Mouse (Mus musculus) cerebellum, adult 9-11 months (tissue): ENCODE measurements around the gene 1700001C19Rik.
A peak's percentile ranks its signal among the peaks of the same experiment; 100 is the strongest.
"Not testable (repeated sequence)": the region's sequence is repeated elsewhere in the genome, so short reads cannot be mapped to it uniquely, and the experiment has no call there.

Experiments
- DNase-seq: peaks from one replicate; pipeline ENCODE4 v3.0.0; 2022

The 1700001C19Rik gene

GRCm38 (mm10) chr17:47427316-47427715, 9.9 kb downstream of the 1700001C19Rik start:
- no peak for DNase-seq

GRCm38 (mm10) chr17:47424186-47424585, 13.0 kb downstream of the 1700001C19Rik start:
- DNase-seq: no peak

DNA sequence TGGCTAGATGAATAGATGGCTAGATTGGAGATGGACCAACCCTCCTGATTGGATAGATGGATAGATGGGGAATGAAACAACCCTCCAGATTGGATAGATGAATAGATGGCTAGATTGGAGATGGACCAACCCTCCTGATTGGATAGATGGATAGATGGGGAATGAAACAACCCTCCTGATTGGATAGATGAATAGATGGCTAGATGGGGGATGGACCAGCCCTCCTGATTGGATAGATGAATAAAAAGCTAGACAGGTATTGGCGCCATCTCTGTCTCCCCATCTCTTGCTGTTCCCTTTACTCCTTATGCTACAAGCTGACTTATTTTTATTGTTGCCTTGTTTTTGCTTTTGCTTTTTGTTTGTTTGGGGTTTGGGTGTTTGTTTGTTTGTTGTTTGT, 14.6 kb downstream of the 1700001C19Rik start:
- DNase-seq: not testable (repeated sequence)

GRCm38 (mm10) chr17:47421566-47421965, 15.6 kb downstream of the 1700001C19Rik start:
- DNase-seq: no peak

GRCm38 (mm10) chr17:47420195-47420594, 17.0 kb downstream of the 1700001C19Rik start:
- no peak for DNase-seq

GRCm38 (mm10) chr17:47409897-47410861, 27.0 kb downstream of the 1700001C19Rik start:
- DNase-seq: peak; percentile 37

GRCm38 (mm10) chr17:47408558-47408898, 28.6 kb downstream of the 1700001C19Rik start:
- peak; percentile 33 for DNase-seq

GRCm38 (mm10) chr17:47407717-47408557, 29.2 kb downstream of the 1700001C19Rik start:
- DNase-seq: no peak

GRCm38 (mm10) chr17:47400451-47400850, 36.7 kb downstream of the 1700001C19Rik start, which contains the start of gene Guca1a:
TSS of gene Guca1a (minus strand) at chr17:47400584.
- no peak for DNase-seq

GRCm38 (mm10) chr17:47399091-47399490, 38.1 kb downstream of the 1700001C19Rik start:
- no peak for DNase-seq

DNA sequence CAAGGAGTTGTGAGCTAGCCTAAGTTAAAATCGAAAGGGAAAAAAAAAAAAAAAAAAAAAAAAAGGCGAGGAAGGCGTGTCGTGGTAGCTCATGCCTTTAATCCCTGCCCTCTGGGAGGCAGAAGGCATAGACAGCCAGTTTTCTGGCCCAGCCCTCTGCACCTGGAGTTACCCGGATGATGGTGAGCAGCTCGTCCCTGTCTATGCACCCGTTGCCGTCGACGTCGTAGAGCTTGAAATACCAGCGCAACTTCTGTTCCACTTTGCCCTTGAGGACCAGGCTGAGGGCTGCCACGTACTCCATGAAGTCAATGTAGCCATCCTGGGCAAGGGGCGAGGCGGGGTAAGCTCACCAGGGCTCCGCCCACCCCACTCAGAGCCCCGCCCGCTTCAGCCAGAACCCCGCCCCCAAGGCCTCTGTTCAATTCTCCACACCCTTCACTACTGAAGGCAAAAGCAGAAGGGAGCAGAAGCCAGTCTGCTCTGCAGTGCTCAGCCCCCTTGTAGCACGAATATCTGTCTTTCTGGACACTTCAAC, 41.7 kb downstream of the 1700001C19Rik start:
- no peak for DNase-seq

DNA sequence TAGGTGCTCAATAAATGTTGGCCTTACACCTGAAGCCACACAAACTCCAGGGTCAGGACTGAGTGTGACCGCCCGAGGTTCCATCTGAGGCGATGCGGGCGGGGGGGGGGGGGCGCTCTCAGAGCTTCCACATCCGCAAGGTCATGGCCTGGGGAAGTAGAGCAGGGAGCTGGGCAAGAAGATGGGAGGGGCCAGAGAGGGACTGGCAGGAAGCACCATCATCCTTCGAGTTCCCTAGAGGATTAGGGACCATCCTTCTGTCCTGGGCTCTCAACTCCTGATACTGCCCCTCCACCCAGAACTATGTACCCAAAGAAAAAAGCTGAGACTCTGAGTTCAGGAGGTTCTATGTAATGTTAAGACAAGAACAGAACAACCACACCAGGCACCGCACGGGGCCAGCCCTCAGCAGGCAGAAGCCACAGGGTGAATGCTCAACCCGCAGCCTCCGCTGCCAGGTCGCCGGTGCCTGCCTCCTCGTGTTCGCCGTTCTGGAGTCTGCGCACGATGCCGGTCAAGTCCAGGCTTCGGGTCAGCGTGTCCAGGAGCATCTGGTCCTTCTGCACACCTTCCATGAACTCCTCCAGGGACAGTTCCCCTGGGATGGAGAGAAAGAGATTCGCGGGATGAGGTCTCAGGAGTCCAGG, 42.8 kb downstream of the 1700001C19Rik start:
- DNase-seq: no peak

DNA sequence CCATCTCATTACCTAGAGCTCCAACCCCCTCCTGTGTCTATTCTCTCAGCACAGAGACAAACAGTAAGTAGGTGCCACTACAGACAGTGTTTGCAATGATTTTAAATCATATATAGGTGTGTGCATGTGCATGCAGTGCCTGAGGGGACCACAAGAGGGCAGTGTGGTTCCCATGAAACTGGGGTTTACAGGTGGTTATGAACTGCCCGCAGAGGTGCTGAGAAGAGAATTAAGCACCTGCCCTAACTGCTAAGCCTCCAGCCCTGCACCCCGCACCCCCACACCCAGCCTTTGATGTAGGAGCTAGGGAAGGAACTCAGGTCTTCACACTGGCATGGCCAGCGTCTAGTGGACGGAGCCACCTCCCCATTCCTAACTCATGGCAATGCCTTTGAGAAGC, 50.5 kb downstream of the 1700001C19Rik start:
- no peak for DNase-seq

DNA sequence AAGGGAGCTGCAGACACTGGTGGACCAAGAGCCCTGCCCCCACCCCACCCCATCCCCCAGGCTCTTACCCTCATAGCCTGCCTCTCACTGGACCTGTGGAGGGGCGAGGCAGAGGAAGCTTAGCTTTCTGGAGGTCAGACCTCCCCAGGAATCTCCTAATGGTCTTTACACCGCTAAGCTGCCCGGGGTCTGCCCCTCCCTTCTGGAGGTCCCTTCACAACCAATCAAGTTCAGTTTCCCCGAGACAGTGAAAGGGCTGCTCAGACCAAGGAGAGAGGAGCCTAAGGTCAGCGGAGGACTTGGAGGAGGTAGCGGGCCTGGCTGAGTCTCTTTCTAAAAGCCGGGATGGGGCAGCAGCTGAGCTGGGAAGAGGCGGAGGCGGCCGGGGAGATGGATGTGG, 52.0 kb downstream of the 1700001C19Rik start, which contains the start of gene Guca1b:
TSS of gene Guca1b (plus strand) at position 249 of the 400 bp plus-strand sequence.
- no peak for DNase-seq

DNA sequence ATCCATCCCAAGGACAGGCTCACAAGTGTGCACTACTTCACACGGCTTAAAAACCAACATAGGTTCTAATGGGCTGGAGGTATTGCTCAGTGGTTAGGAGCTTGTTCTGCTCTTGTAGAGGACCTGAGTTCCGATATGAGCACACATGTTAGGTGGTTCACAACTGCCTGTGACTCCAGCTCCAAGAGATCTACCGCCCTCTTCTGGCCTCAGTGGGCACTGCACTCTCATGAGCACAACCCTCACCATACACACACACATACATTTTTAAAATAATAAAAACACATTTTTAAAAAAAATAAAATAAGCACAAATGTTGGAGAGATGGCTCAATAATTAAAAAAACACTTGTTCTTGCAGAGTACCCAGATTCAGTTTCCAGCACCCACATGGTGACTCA, 53.1 kb downstream of the 1700001C19Rik start:
- no peak for DNase-seq

GRCm38 (mm10) chr17:47383266-47383665, 53.9 kb downstream of the 1700001C19Rik start:
- no peak for DNase-seq

DNA sequence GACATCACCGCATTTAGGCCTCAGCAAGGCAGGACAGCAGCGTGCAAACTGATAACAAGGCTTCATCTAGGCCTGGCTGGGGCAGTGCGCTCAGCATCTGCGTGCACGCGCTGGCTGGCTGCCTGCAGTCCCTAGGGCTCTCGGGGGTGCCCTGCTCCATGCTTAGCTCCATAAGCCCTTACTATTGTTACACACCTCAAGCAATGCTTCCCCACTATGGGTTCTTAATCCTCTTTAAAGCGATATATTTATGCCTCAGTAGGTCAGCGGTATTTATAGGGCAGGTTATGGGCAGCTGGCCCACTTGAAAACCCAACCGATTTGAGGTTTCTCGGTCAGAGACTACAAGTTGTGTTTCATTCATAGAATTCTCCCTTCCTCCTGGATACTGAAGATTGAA, 55.3 kb downstream of the 1700001C19Rik start:
- no peak for DNase-seq

DNA sequence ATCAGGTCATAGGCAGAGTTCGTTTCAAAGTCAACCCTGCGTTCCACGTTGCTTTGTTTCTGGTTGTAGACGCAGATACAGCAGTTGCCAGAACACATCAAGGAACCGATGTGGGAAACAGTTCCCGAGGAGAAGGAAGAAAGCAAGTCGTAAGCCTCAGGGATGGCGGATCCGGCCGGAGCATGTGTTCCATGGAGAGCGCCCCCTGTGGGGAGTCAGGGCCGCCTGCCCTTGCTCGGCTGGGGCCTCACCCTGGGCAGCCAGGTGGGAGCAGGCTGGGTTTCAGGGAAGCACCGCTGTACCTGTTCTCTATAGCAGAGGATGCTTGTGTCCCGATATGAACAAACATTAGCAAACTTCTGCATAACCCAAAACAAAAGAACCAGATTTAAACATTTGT, 59.0 kb downstream of the 1700001C19Rik start:
- no peak for DNase-seq

- DNase-seq: no peak
These were observed 60.3 kb downstream of the 1700001C19Rik start for GRCm38 (mm10) chr17:47376779-47377280.

DNA sequence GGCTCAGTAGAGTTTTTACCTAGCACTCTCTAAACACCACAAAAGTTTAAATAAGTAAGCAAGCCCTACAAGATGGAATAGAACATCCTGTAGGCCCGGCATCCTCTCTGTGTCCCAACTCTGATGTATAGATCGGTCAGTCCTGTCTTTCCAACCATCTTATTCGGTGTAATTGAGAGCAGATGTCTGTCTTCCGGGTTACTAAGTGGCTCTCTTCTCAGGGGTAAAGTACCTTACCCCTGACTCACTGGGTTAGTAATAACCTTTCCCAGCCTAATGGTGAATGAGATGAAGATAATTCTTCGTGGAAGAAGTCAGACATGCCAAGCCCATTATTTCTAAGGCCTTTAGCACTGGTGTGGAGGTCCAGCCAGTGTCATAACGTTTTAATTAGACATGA, 63.2 kb downstream of the 1700001C19Rik start:
- no peak for DNase-seq

- DNase-seq: peak; percentile 47
These were observed 65.7 kb downstream of the 1700001C19Rik start for GRCm38 (mm10) chr17:47371451-47371850.

DNA sequence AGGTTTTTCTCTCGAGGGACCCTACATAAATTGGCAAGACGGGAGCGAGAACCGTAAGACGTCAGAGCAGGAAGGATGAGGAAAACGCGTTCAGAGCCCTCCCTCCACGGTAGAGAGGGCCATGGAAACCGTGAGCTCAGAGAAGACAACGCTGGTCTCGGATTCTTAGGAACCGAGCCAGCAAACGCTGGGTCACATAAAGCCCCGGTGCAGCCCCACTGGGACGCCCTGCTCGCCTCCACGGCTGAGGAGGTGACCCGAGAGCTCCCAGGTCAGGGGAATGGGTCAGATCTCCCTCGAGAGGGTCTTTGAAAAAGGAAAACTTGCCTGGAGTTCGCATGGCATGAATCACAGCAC, 68.1 kb downstream of the 1700001C19Rik start:
- no peak for DNase-seq
